In genomic region chr19:40881700-40882099, GRCm38 (mm10) we compare ENCODE assay signal across 35 mouse cellular contexts.
"Had no signal": no experiment of that assay in that cellular context is flagged by ENCODE, and none has a peak within 500 bp of the region (broad histone marks: within the 10 kb centered on the region; RNA-seq: fewer than 3 reads in every experiment).

No protein-coding gene starts in this region.

- DNase-seq: heart, postnatal 10 days; heart, postnatal 14 days; heart, postnatal 36 days; heart, postnatal 4 days; kidney, adult 11 months; kidney, adult 18-20 months; kidney, adult 2 months; kidney, adult 8-10 months; kidney, adult 9 months; kidney, postnatal 10 days; kidney, postnatal 14 days; kidney, postnatal 25 days; kidney, postnatal 36 days; kidney, postnatal 4 days; layer of hippocampus, adult 9-11 months; layer of hippocampus, postnatal 36 days had no signal

- H3K4me2 ChIP-seq: heart, embryonic 11.5 days; heart, embryonic 12.5 days; heart, embryonic 13.5 days; heart, embryonic 15.5 days; hindbrain, embryonic 12.5 days; hindbrain, embryonic 13.5 days; hindbrain, embryonic 14.5 days; hindbrain, embryonic 15.5 days; intestine, embryonic 15.5 days; kidney, embryonic 15.5 days had no signal

- H3K36me3 ChIP-seq: heart, embryonic 10.5 days; heart, embryonic 12.5 days; heart, embryonic 13.5 days; heart, embryonic 15.5 days; hindbrain, embryonic 10.5 days; hindbrain, embryonic 12.5 days; hindbrain, embryonic 13.5 days; hindbrain, embryonic 15.5 days; intestine, embryonic 15.5 days; kidney, embryonic 15.5 days had no signal

- ATAC-seq: hindbrain, embryonic 16.5 days; hindbrain, postnatal 0 days; inflammation-experienced regulatory T-cells, adult 6 months; intestine, embryonic 15.5 days; intestine, embryonic 16.5 days; intestine, postnatal 0 days had no signal

- H3K4me3 ChIP-seq: heart, embryonic 10.5 days; heart, embryonic 12.5 days; heart, embryonic 13.5 days; heart, embryonic 15.5 days; hindbrain, embryonic 10.5 days; hindbrain, embryonic 12.5 days; hindbrain, embryonic 13.5 days; hindbrain, embryonic 15.5 days; intestine, embryonic 15.5 days; kidney, embryonic 15.5 days; layer of hippocampus, adult 2 months had no signal

- H3K27ac ChIP-seq: heart, embryonic 10.5 days; heart, embryonic 13.5 days; heart, embryonic 15.5 days; hindbrain, embryonic 10.5 days; hindbrain, embryonic 12.5 days; hindbrain, embryonic 13.5 days; hindbrain, embryonic 14.5 days; hindbrain, embryonic 15.5 days; hindbrain, postnatal 0 days; intestine, embryonic 15.5 days; kidney, embryonic 15.5 days; kidney, postnatal 0 days; layer of hippocampus, adult 2 months had no signal

- H3K9me3 ChIP-seq: heart, embryonic 10.5 days; heart, embryonic 12.5 days; heart, embryonic 13.5 days; heart, embryonic 15.5 days; hindbrain, embryonic 10.5 days; hindbrain, embryonic 12.5 days; hindbrain, embryonic 13.5 days; hindbrain, embryonic 15.5 days; intestine, embryonic 15.5 days; kidney, embryonic 15.5 days had no signal

- H3K4me1 ChIP-seq: heart, embryonic 10.5 days; heart, embryonic 12.5 days; heart, embryonic 13.5 days; heart, embryonic 15.5 days; hindbrain, embryonic 10.5 days; hindbrain, embryonic 12.5 days; hindbrain, embryonic 13.5 days; hindbrain, embryonic 15.5 days; intestine, embryonic 15.5 days; kidney, embryonic 15.5 days had no signal

- H3K9ac ChIP-seq: heart, embryonic 12.5 days; heart, embryonic 13.5 days; heart, embryonic 15.5 days; hindbrain, embryonic 12.5 days; hindbrain, embryonic 13.5 days; hindbrain, embryonic 14.5 days; hindbrain, embryonic 15.5 days; intestine, embryonic 15.5 days; kidney, embryonic 15.5 days had no signal
